Mouse (Mus musculus): ENCODE data around the gene Slc22a14.

GRCm38 (mm10) chr9:119260825-119261224 lies 104.5 kb downstream of the Slc22a14 start:
- no peak for TF ChIP-seq POLR2A (IDR thresholded peaks at IDR 0.05; ENCODE audit: control insufficient read depth, low read depth, low read length)
- TF ChIP-seq CTCF (IDR thresholded peaks at IDR 0.05; ENCODE audit: control insufficient read depth, insufficient read depth, insufficient replicate concordance, low read depth, low read length), result no peak
